Mouse (Mus musculus): ENCODE measurements at regions not wholly inside any gene's neighbourhood (a gene's known extent, or its start where the extent isn't known, plus 50 kb on each side); places are given as distances from the start of the nearest gene placed in this dataset.

DNA sequence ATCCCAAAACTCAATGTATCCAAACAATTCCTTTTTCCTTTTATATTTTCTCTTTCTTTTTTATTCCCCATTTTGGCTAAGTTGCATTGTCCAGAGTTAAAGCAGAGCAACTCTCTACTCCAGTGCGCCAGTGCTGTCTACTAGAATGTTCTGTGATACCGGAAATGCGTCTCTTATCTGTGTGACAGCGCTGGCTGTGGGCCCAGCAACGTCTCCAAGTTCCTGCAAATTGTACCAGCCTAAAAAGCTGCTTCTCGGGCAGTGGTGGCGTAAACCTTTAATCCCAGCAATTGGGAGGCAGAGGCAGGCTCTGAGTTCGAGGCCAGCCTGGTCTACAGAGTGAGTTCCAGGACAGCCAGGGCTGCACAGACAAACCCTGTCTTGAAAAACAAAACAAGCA lies 59.4 kb downstream of the Cox18 start:
- H3K4me2 ChIP-seq (replicated peaks), result no peak overlapping the region
- H3K4me1 ChIP-seq, result no peaks in the 10 kb centered on the region
- no peak overlapping the region for H3K27ac ChIP-seq (replicated peaks)
- WGBS, result 88% methylated on average over 8 of the region's 8 CpGs
- no peaks in the 10 kb centered on the region for H3K9me3 ChIP-seq (replicated peaks)
- no peaks in the 10 kb centered on the region for H3K27me3 ChIP-seq
- no peaks in the 10 kb centered on the region for H3K36me3 ChIP-seq
- H3K9ac ChIP-seq, result no peak overlapping the region
- no peak overlapping the region for H3K4me3 ChIP-seq (replicated peaks)
- no peak for ATAC-seq (ENCODE audit: insufficient number of reproducible peaks, low FRiP score, low TSS enrichment, low read depth)

DNA sequence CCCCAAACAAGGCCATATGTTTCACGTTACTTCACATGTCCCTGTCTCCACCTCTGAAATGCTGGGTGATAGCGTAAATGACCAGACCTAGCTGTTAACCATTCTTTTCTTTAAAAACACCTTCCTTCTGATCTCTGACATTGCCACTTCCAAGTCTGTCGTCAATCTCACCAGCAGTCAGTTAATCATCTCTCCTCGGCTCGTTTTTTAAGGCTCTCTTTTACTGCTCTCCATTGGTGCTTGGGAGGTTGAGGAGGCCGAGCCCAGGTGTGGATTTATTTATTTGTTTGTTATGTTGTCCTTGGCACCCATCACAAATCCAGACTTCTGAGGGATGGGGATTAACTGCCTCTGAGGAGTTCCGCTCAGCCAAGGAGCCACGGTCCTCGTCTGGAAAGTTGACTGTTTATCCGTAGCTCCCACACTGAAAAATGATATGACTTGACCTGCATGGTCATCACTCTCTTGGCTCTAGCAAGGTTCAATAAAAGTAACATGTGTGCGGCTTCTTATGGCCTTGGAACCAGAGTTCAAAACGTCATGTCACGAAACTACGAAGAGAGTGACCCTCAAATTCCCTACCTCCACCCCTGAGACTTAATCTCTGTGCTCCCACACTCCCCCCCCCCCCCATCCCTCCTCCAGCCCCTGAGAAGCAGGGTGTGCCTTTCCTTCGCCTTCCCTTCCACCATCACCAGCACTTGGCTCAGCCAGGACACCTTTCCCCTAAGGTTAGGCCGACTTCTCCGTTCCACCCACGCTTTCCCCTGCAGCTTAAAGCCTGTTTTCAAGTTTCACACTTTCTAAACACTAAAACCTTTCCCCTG lies 60.6 kb downstream of the Cox18 start:
- H3K27me3 ChIP-seq, result no peaks in the 10 kb centered on the region
- H3K4me2 ChIP-seq (replicated peaks), result no peak overlapping the region
- H3K36me3 ChIP-seq, result no peaks in the 10 kb centered on the region
- no peaks in the 10 kb centered on the region for H3K9me3 ChIP-seq (replicated peaks)
- no peak for ATAC-seq (ENCODE audit: insufficient number of reproducible peaks, low FRiP score, low TSS enrichment, low read depth)
- no peak overlapping the region for H3K4me3 ChIP-seq (replicated peaks)
- H3K9ac ChIP-seq, result no peak overlapping the region
- 68% methylated on average over 18 of the region's 18 CpGs for WGBS
- no peak overlapping the region for H3K27ac ChIP-seq (replicated peaks)
- H3K4me1 ChIP-seq, result no peaks in the 10 kb centered on the region

DNA sequence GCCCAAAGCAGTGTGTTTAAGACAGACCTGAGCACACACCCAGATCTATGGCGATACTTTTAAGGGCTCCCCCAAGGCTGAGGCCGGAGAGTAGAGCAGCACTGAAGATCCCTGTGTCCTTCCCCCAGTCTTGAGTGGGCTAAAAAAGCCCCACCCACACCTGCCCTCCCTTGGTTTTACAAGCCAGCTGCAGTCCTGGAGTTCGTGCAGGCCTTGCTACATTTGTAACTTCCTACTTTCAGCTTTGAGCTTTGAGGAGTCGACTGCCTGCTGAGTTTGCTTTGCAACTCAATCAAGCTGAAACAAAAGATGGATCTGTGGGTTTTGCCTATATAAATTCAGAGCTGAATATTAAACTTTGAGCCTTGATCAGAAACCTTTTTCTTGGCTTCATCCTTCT lies 63.5 kb downstream of the Cox18 start:
- Histone ChIP-seq H3K4me1 (no peaks in the 10 kb centered on the region), H3K27ac (replicated peaks) (no peak overlapping the region), H3K9me3 (replicated peaks) (no peaks in the 10 kb centered on the region), H3K4me2 (replicated peaks) (no peak overlapping the region), H3K9ac (no peak overlapping the region), H3K36me3 (no peaks in the 10 kb centered on the region), H3K4me3 (replicated peaks) (no peak overlapping the region), H3K27me3 (no peaks in the 10 kb centered on the region)
- WGBS, result 63% methylated on average over 4 of the region's 4 CpGs
- ATAC-seq (ENCODE audit: insufficient number of reproducible peaks, low FRiP score, low TSS enrichment, low read depth), result no peak

DNA sequence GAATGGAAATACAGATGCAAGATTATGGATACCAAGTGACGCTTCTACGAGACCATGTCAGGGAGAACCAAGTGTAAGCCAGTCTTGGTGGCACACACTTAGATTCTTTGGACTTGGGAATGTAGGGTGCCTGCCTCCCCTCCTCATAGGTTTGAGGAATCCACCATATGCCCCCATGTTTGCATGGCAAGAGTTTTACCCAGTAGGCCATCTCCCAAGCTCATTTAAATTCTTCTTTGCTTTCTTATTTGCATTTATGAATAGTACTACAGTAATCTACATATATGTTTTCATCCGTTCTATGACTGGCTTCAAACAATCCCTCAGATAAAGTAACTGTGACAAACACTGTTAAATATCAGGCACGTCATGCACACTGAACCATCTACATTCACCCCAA lies 67.3 kb downstream of the Cox18 start:
- Histone ChIP-seq H3K27me3 (no peaks in the 10 kb centered on the region), H3K36me3 (no peaks in the 10 kb centered on the region), H3K27ac (replicated peaks) (no peak overlapping the region), H3K4me1 (no peaks in the 10 kb centered on the region), H3K4me2 (replicated peaks) (no peak overlapping the region), H3K9me3 (replicated peaks) (no peaks in the 10 kb centered on the region), H3K9ac (no peak overlapping the region), H3K4me3 (replicated peaks) (no peak overlapping the region)
- 89% methylated on average over 4 of the region's 4 CpGs for WGBS
- ATAC-seq (ENCODE audit: insufficient number of reproducible peaks, low FRiP score, low TSS enrichment, low read depth), result no peak

DNA sequence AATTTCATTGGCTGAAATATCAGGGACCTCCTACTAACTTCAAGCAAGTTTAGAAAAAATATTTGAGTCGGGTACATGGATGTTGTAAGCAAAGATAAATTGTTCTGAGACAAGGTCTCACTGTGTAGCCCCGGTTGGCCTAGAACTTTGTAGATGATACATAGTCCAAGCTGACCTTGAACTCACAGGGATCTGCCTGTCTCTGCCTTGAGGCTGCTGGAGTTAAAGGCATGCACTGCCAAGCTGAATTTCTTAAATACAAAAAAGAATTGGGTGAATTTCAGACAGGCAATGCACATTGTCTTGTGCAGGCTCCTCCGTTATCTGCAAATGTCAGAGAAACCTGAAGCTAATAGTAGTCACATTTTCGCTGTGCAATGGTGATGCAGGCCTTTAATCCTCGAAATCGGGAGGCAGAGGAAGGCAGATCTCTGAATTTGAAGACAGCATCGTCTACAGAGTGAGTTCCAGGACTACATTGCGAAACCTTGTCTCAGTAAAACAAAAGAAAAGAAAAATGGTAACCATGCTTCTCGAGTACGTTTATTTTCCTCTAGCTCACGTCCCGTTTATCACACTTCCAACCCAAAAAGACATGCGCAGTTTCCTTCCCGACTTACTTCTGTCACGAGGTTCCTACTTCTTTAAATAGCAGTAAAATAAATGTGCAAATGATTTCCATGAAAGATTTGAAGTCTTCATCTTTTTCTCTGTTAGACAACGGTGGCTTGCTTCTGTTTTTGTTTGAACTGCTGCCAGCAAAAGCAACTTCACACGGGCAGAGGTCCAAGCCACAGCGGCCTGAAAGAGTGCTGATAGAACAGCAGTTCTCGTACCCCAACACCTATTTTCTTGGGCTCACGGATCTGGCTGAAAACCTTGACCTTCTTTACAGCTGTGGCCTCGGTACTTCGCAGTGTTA lies 73.9 kb downstream of the Cox18 start:
- no peaks in the 10 kb centered on the region for H3K4me1 ChIP-seq
- H3K36me3 ChIP-seq, result no peaks in the 10 kb centered on the region
- H3K27ac ChIP-seq (replicated peaks), result no peak overlapping the region
- 70% methylated on average over 22 of the region's 22 CpGs for WGBS
- no peak overlapping the region for H3K4me2 ChIP-seq (replicated peaks)
- ATAC-seq (ENCODE audit: insufficient number of reproducible peaks, low FRiP score, low TSS enrichment, low read depth), result no peak
- no peak overlapping the region for H3K9ac ChIP-seq
- H3K9me3 ChIP-seq (replicated peaks), result no peaks in the 10 kb centered on the region
- H3K27me3 ChIP-seq, result no peaks in the 10 kb centered on the region
- no peak overlapping the region for H3K4me3 ChIP-seq (replicated peaks)

DNA sequence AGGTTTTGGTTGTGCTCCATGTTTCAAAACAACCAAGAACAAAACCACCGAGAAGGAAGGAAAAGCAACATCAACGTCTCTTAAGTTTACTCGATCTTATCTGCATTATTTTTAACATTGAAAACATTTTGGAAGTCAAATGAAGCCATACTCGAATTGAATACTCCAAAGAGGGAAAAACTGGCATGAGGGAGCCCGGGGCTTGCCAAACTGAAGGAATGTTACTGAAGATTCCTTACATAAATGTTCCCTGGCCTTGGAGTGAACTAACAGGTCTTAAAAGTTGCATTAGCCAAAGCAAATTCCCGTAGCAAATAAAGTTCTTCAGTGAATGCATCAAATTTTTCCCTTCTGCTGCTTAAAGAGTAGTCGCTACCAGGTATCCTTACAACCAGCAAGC lies 87.8 kb downstream of the Cox18 start:
- H3K4me3 ChIP-seq (replicated peaks), result no peak overlapping the region
- H3K36me3 ChIP-seq, result no peaks in the 10 kb centered on the region
- 67% methylated on average over 7 of the region's 7 CpGs for WGBS
- no peaks in the 10 kb centered on the region for H3K4me1 ChIP-seq
- no peaks in the 10 kb centered on the region for H3K27me3 ChIP-seq
- no peak overlapping the region for H3K4me2 ChIP-seq (replicated peaks)
- no peak overlapping the region for H3K9ac ChIP-seq
- H3K27ac ChIP-seq (replicated peaks), result no peak overlapping the region
- no peaks in the 10 kb centered on the region for H3K9me3 ChIP-seq (replicated peaks)
- no peak for ATAC-seq (ENCODE audit: insufficient number of reproducible peaks, low FRiP score, low TSS enrichment, low read depth)

DNA sequence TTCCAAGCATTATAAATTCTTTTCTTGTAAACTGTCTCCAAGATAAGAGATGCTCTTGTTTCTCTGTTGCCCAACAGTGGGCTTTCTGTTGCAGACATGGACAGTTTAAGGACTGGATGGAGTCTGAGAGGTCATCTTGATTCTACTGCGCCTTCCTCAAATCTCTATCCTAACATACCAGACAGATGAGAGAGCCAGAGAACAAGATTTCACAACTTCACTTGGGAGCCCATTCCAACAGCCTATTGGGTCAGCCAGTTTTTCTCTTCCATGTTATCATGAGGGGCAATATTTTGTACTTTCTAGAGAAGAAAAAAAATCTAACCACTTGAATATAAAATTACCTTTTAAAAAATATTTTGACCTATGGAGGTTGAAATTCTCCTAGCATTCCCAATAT lies 116.8 kb downstream of the Cox18 start:
- Histone ChIP-seq H3K27ac (replicated peaks) (no peak overlapping the region), H3K4me3 (replicated peaks) (no peak overlapping the region), H3K9me3 (replicated peaks) (no peaks in the 10 kb centered on the region), H3K36me3 (no peaks in the 10 kb centered on the region), H3K4me1 (no peaks in the 10 kb centered on the region), H3K27me3 (no peaks in the 10 kb centered on the region), H3K4me2 (replicated peaks) (no peak overlapping the region), H3K9ac (no peak overlapping the region)
- WGBS, result 95% methylated on average over 1 of the region's 1 CpGs
- ATAC-seq (ENCODE audit: insufficient number of reproducible peaks, low FRiP score, low TSS enrichment, low read depth), result no peak

DNA sequence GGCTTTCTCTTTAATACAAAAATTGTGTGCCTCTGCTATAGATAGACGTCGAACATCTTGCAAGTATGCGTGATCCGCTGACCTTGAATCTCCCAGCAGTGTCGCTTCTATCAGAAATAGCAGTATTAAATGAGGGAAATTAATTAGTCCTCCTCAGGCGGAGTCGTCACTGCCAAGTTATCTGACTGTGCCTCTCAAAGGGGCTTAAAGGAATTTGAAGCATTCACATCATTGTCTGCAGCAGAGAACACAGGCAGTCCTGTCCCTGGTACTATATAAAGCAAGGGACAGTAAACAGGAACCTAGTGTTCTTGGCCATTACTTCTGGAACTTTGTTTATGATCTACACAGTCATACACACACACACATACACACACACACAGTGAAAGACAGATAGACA lies 119.1 kb downstream of the Cox18 start:
- ATAC-seq (ENCODE audit: insufficient number of reproducible peaks, low FRiP score, low TSS enrichment, low read depth), result no peak
- Histone ChIP-seq H3K9ac (no peak overlapping the region), H3K4me2 (replicated peaks) (no peak overlapping the region), H3K27me3 (no peaks in the 10 kb centered on the region), H3K4me3 (replicated peaks) (no peak overlapping the region), H3K27ac (replicated peaks) (no peak overlapping the region), H3K4me1 (no peaks in the 10 kb centered on the region), H3K9me3 (replicated peaks) (no peaks in the 10 kb centered on the region), H3K36me3 (no peaks in the 10 kb centered on the region)
- WGBS, result 41% methylated on average over 7 of the region's 7 CpGs

DNA sequence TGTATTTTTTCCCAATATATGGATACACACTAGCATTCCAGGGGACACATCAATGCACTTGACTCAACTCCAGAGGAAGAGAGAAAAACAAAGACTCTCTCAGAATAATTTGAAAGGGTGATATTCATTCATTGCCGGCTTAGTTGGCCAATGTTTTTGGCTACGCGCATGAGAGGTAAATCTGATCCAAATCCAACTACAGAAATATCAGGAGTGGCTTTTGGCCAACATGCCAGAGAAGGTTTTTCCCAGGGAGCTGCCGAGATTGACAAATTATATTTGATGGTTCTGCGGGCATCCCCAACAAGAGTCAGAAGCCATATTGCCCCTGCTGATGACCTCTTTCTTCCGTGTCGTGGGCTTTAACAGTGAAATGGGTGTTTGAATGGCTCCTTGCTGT lies 135.3 kb downstream of the Cox18 start:
- no peaks in the 10 kb centered on the region for H3K4me1 ChIP-seq
- H3K9me3 ChIP-seq (replicated peaks), result no peaks in the 10 kb centered on the region
- no peak overlapping the region for H3K9ac ChIP-seq
- no peak overlapping the region for H3K27ac ChIP-seq (replicated peaks)
- H3K36me3 ChIP-seq, result no peaks in the 10 kb centered on the region
- no peak overlapping the region for H3K4me3 ChIP-seq (replicated peaks)
- no peak overlapping the region for H3K4me2 ChIP-seq (replicated peaks)
- no peaks in the 10 kb centered on the region for H3K27me3 ChIP-seq
- WGBS, result 80% methylated on average over 7 of the region's 7 CpGs
- ATAC-seq (ENCODE audit: insufficient number of reproducible peaks, low FRiP score, low TSS enrichment, low read depth), result no peak

DNA sequence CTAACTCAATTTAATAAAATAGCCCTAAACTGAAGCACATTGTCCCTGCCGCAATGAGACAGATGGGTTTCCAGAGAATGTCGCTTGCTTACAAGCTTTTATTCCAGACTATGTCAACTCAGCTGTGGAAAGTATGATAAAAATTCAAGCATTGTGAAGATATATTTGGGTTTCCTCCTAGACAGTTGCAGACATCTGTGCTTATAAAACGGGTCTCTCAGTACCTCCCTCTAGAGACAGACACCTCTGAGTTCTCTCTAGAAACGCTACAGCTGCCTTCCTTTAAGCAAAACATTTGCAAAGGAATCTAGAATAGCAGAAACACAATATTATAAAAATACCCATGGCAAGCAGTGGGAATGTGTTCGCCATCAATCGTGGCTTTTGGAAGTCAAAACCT lies 137.3 kb downstream of the Cox18 start:
- Histone ChIP-seq H3K4me3 (replicated peaks) (no peak overlapping the region), H3K4me2 (replicated peaks) (no peak overlapping the region), H3K4me1 (no peaks in the 10 kb centered on the region), H3K9me3 (replicated peaks) (no peaks in the 10 kb centered on the region), H3K36me3 (no peaks in the 10 kb centered on the region), H3K9ac (no peak overlapping the region), H3K27ac (replicated peaks) (no peak overlapping the region), H3K27me3 (no peaks in the 10 kb centered on the region)
- 45% methylated on average over 6 of the region's 6 CpGs for WGBS
- ATAC-seq (ENCODE audit: insufficient number of reproducible peaks, low FRiP score, low TSS enrichment, low read depth), result no peak

DNA sequence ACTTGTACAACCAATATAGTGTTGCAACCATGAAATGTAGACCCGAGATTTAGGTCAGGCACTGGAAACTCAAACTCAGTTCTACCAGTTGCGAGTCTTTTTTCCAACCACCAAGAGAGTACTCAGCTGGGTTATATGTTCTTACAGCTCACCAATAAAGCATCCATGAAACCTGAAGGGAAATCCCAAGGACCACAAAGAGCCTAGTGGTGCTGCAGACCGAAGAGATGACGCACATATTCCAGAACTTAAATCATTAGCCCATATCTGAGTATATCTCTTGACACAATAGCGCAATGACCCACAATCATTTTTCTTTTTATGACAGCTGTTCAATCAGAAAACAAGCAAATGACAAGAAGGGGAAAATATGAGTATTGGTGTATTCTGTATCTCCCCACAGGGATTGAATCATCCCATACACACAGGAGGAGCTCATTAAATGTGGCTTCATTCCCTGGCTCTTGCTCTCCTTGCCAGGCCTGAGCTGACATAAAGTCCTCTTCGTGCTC lies 146.7 kb downstream of the Cox18 start:
- H3K27me3 ChIP-seq, result no peaks in the 10 kb centered on the region
- H3K36me3 ChIP-seq, result no peaks in the 10 kb centered on the region
- 93% methylated on average over 6 of the region's 6 CpGs for WGBS
- H3K4me2 ChIP-seq (replicated peaks), result no peak overlapping the region
- H3K4me3 ChIP-seq (replicated peaks), result no peak overlapping the region
- no peak overlapping the region for H3K27ac ChIP-seq (replicated peaks)
- H3K4me1 ChIP-seq, result no peaks in the 10 kb centered on the region
- no peak overlapping the region for H3K9ac ChIP-seq
- ATAC-seq (ENCODE audit: insufficient number of reproducible peaks, low FRiP score, low TSS enrichment, low read depth), result no peak
- H3K9me3 ChIP-seq (replicated peaks), result no peaks in the 10 kb centered on the region
